Mouse (Mus musculus) hindbrain, embryonic 13.5 days (tissue): ENCODE measurements around the gene Gm29427. TPM values are rescaled to one million over a fixed set of nuclear protein-coding genes. Genes with fewer than 3 reads are reported as not detected.

ENCODE experiments used
- ATAC-seq: fragments of 200-750 bp; cut with Nextera tagmentation; 2 replicates; pipeline ENCODE4 v1.8.0; 2017; ENCODE audit warnings: moderate TSS enrichment; ENCODE audit not compliant: low FRiP score
- H3K27ac ChIP-seq: fragments of 300-500 bp; sonication (generic); 2 replicates; pipeline ENCODE4 v1.5.1; 2015; ENCODE audit warnings: inconsistent platforms, mild to moderate bottlenecking, moderate library complexity
- H3K27me3 ChIP-seq: fragments of 300-500 bp; sonication (generic); 2 replicates; pipeline ENCODE4 v1.6.1; 2015; ENCODE audit warnings: mild to moderate bottlenecking, inconsistent platforms
- H3K36me3 ChIP-seq: fragments of 300-500 bp; sonication (generic); 2 replicates; pipeline ENCODE4 v1.6.1; 2015; ENCODE audit warnings: mild to moderate bottlenecking, inconsistent platforms
- H3K4me1 ChIP-seq: fragments of 300-500 bp; sonication (generic); replicated peaks from 2 replicates; pipeline ENCODE4 v1.6.1; 2015; ENCODE audit warnings: inconsistent platforms
- H3K4me2 ChIP-seq: fragments of 300-500 bp; sonication (generic); 2 replicates; pipeline ENCODE4 v1.6.1; 2015; ENCODE audit warnings: inconsistent platforms, mild to moderate bottlenecking, moderate library complexity
- H3K4me3 ChIP-seq: fragments of 300-500 bp; sonication (generic); 2 replicates; pipeline ENCODE4 v1.5.1; 2015; ENCODE audit warnings: mild to moderate bottlenecking, inconsistent platforms
- H3K9ac ChIP-seq: fragments of 300-500 bp; sonication (generic); 2 replicates; pipeline ENCODE4 v1.6.1; 2015; ENCODE audit warnings: mild to moderate bottlenecking, inconsistent platforms
- H3K9me3 ChIP-seq: fragments of 300-500 bp; sonication (generic); 2 replicates; pipeline ENCODE4 v1.6.1; 2016; ENCODE audit warnings: inconsistent platforms
- WGBS: fragments of 180-500 bp; shearing (Covaris S2); methylation state at CpG from one replicate; pipeline ENCODE4 v1.1.7; 2015; 5-methylcytosine and 5-hydroxymethylcytosine counted together
- polyA plus RNA-seq: library from polyadenylated mRNA; unstranded; fragments of >200 nt; fragmentation: Nextera tagmentation; extraction: Ambion mirVana; gene quantifications from 2 replicates; pipeline ENCODE4 v1.2.1, GENCODE M21; 2015

Gene Gm29427
- polyA plus RNA-seq, 1 experiment from 2014 or later, result 0.16 TPM

DNA sequence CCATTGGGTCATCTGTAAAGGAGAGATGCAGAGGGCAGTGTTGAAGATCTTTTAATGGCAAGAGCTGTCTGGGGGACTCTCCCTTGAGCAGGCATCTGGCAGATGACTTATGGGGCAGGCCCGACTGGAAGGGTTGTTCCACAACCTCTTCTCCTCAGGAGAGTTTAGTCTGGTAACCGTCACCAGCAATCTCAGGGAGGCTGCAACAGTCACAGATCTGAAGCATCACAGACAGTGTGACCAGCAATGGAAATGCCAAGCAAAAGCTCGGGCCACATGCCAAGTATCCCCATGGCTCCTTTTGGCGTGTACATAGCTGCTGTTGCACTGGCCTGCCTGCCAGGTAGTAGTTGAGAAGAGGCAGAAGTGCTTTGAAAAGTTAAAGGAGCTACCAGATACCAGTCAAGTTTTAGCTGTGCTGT, 24.6 kb upstream of the Gm29427 start:
- WGBS, result 76% methylated on average over 4 of the region's 4 CpGs
- H3K27ac ChIP-seq, result no peak overlapping the region
- no peak for ATAC-seq

DNA sequence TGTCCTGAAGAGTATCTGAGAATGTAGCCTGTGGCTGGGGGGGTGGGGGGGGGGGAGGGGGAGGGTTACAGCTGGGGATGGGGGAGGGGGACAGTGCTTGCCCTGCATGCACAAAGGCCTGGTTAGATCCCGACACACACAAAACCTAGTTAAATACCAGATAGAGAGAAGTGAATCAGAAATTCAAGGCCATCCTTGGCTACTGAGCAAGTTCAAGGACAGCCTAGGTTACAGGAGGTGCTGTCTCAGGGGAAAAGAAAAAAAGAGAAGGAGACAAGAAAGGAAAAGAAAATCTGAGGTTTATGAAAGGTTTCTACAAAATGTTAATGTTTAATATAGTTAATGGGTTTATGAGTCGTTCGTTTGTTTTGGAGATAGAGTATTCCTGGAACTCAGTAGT, 24.0 kb upstream of the Gm29427 start:
- H3K9ac ChIP-seq, result no peak overlapping the region
- ATAC-seq, result no peak
- no peak overlapping the region for H3K27ac ChIP-seq
- WGBS, result 81% methylated on average over 3 of the region's 3 CpGs
- H3K4me3 ChIP-seq, result no peak overlapping the region
- no peaks in the 10 kb centered on the region; the same call in 1 of the 2 replicates for H3K4me1 ChIP-seq
- H3K9me3 ChIP-seq, result no peaks in the 10 kb centered on the region
- no peaks in the 10 kb centered on the region for H3K36me3 ChIP-seq
- no peaks in the 10 kb centered on the region for H3K27me3 ChIP-seq
- no peak overlapping the region for H3K4me2 ChIP-seq

More for the DNA sequence above, 24.6 kb upstream of the Gm29427 start:
- Histone ChIP-seq H3K4me1 (no peaks in the 10 kb centered on the region; the same call in 1 of the 2 replicates), H3K9ac (no peak overlapping the region), H3K4me2 (no peak overlapping the region), H3K36me3 (no peaks in the 10 kb centered on the region), H3K9me3 (no peaks in the 10 kb centered on the region), H3K27me3 (no peaks in the 10 kb centered on the region), H3K4me3 (no peak overlapping the region)

DNA sequence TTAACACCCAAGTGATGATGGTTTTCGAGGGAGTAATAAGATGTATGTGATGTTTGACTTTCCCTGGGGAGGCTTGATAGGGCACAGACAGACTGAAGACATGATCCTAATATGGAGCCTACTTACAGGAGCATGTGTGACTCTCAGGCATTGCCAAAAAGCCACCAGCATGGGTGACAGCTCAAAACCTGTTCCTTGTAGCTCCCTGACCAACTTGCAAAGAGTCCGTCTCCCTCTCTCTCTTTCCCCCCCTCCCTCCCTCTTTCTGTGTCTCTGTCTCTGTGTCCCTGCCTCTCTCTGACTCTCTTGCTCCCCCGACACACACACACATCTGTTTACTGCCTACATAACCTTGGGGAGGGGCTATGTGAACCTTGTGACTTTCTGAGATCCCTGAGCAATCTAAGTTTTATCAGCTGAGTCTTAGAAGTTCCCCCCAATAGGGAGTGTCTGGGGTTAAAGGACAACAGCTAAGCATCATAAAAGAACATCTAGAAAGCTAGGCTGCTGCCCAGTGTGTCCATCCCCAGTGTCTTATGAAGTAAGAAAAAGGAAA, 23.0 kb upstream of the Gm29427 start:
- WGBS, result 83% methylated on average over 3 of the region's 3 CpGs
- no peaks in the 10 kb centered on the region for H3K27me3 ChIP-seq
- ATAC-seq, result no peak
- no peak overlapping the region for H3K27ac ChIP-seq
- H3K4me2 ChIP-seq, result no peak overlapping the region
- no peaks in the 10 kb centered on the region; the same call in 1 of the 2 replicates for H3K4me1 ChIP-seq
- H3K36me3 ChIP-seq, result no peaks in the 10 kb centered on the region
- H3K9me3 ChIP-seq, result no peaks in the 10 kb centered on the region
- no peak overlapping the region for H3K9ac ChIP-seq
- H3K4me3 ChIP-seq, result no peak overlapping the region

DNA sequence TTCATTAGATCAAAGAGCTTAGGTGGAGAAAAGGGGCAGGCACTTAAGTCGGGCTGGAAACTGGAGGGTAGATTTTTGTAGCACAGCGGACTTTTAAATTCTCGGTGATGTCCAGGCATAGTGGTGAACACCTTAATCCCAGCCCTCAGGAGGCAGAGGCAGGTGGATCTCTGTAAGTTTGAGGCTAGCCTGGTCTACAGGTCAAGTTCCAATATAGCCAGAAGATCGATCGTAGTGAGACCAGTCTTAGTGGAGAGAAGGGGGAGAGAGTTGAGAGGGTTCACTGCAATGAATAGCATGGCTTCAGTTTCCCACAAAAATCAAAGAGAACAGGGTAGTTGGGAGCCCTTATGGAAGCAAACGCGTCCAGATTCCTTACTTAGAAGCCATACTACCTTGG, 22.3 kb upstream of the Gm29427 start:
- H3K4me1 ChIP-seq, result no peaks in the 10 kb centered on the region; the same call in 1 of the 2 replicates
- H3K9ac ChIP-seq, result no peak overlapping the region
- H3K27ac ChIP-seq, result no peak overlapping the region
- no peaks in the 10 kb centered on the region for H3K9me3 ChIP-seq
- H3K4me3 ChIP-seq, result no peak overlapping the region
- no peak overlapping the region for H3K4me2 ChIP-seq
- WGBS, result 91% methylated on average over 7 of the region's 7 CpGs
- no peaks in the 10 kb centered on the region for H3K27me3 ChIP-seq
- no peaks in the 10 kb centered on the region for H3K36me3 ChIP-seq
- no peak for ATAC-seq

DNA sequence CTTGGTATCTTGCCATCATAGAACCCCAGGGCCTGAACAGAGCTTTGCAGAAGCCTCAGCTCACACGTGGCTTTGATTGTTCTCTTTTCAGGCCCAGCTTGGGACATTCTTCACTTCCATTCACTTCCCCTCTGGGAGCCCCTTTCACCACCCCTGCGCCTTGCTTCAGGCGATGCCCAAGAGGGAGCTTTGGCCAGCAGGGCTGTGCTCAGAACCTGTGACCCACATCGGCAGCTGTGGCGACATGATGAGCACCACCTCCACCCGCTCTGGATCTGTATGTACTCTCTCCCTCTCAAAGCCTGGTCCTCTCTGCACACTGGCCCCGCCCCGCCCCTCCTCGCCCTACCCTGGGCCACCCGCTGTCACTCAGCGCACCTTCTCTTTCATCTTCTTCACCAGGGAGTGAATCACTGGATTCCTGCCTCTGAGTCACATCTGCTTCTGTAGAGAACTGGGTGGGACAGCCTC, 21.8 kb upstream of the Gm29427 start:
- Histone ChIP-seq H3K27ac (no peak overlapping the region), H3K4me3 (no peak overlapping the region), H3K9ac (no peak overlapping the region), H3K36me3 (no peaks in the 10 kb centered on the region), H3K4me1 (no peaks in the 10 kb centered on the region; the same call in 1 of the 2 replicates), H3K4me2 (no peak overlapping the region), H3K27me3 (no peaks in the 10 kb centered on the region), H3K9me3 (no peaks in the 10 kb centered on the region)
- whole genome bisulfite sequencing, result 33% methylated on average over 11 of the region's 11 CpGs
- no peak for ATAC-seq

DNA sequence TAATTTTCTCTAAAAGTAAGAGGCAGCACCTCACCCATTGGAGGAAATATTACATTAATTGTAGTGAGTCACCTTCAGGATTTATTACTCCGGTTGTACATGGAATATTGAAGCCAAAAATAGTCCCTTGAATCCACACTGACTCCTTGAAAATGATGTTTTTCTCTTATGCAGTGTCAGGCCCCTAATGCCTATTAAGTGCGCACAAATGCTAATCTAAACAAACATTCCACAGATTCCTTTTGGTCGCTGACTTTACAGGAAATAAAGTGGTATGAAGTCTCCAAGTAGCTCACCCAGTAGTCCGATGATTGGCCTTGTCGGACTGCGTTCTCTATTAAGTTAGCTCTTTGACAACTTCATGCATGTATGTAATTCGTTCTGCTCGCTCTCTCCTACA, 19.3 kb upstream of the Gm29427 start:
- 81% methylated on average over 8 of the region's 8 CpGs for WGBS
- peaks cover 5% of the 10 kb centered on the region; the same call in 1 of the 2 replicates for H3K4me1 ChIP-seq
- H3K4me3 ChIP-seq, result no peak overlapping the region
- H3K9me3 ChIP-seq, result no peaks in the 10 kb centered on the region
- ATAC-seq, result no peak
- no peak overlapping the region for H3K4me2 ChIP-seq
- no peak overlapping the region for H3K27ac ChIP-seq
- no peaks in the 10 kb centered on the region for H3K27me3 ChIP-seq
- H3K36me3 ChIP-seq, result no peaks in the 10 kb centered on the region
- H3K9ac ChIP-seq, result no peak overlapping the region

DNA sequence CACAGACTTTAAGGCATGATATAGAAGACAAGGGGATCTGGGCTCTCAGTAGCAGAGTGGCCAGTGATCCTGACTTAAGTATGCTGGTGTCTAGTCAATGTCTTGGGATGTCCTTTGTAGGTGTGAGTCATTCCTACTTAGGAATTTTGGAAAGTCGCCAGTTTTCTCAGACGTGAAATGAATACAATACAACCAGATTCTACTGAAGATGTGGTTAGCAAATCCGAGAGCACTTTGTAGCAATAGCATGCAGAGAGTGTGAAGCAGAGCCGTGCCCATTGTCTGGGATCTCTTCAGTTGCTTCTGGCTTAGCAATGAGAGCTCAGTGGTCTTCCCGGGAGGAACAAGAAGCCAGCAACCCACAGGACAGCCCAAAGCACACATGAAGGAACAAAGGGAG, 18.9 kb upstream of the Gm29427 start:
- Histone ChIP-seq H3K9ac (no peak overlapping the region), H3K27me3 (no peaks in the 10 kb centered on the region), H3K27ac (no peak overlapping the region), H3K9me3 (no peaks in the 10 kb centered on the region), H3K4me2 (no peak overlapping the region), H3K36me3 (no peaks in the 10 kb centered on the region), H3K4me1 (peaks cover 5% of the 10 kb centered on the region; the same call in 1 of the 2 replicates), H3K4me3 (no peak overlapping the region)
- ATAC-seq, result no peak
- 66% methylated on average over 5 of the region's 5 CpGs for WGBS

DNA sequence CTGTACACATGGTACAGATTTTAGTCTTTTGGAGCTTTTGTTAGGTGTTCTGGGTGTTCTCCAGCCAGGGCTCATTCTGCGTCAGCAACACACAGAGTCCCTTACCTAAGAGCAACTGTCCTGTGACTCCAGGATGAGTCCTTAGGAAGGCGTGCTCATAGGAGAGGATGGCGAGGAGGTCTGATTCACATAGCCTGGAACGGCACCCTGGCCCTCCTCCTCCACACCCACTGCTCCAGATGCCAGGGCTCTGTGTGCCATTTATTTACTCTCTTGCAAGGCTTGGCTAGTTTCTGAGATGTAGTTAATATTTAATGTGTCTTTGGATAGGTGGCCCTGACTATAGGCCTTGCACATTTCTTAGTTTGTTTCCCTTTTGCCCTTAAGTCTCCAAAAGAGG, 18.1 kb upstream of the Gm29427 start:
- H3K4me3 ChIP-seq, result no peak overlapping the region
- H3K4me1 ChIP-seq, result peaks cover 5% of the 10 kb centered on the region; the same call in 1 of the 2 replicates
- 95% methylated on average over 4 of the region's 4 CpGs for WGBS
- no peak for ATAC-seq
- H3K4me2 ChIP-seq, result no peak overlapping the region
- no peaks in the 10 kb centered on the region for H3K27me3 ChIP-seq
- H3K27ac ChIP-seq, result no peak overlapping the region
- H3K9ac ChIP-seq, result no peak overlapping the region
- H3K9me3 ChIP-seq, result no peaks in the 10 kb centered on the region
- no peaks in the 10 kb centered on the region for H3K36me3 ChIP-seq

DNA sequence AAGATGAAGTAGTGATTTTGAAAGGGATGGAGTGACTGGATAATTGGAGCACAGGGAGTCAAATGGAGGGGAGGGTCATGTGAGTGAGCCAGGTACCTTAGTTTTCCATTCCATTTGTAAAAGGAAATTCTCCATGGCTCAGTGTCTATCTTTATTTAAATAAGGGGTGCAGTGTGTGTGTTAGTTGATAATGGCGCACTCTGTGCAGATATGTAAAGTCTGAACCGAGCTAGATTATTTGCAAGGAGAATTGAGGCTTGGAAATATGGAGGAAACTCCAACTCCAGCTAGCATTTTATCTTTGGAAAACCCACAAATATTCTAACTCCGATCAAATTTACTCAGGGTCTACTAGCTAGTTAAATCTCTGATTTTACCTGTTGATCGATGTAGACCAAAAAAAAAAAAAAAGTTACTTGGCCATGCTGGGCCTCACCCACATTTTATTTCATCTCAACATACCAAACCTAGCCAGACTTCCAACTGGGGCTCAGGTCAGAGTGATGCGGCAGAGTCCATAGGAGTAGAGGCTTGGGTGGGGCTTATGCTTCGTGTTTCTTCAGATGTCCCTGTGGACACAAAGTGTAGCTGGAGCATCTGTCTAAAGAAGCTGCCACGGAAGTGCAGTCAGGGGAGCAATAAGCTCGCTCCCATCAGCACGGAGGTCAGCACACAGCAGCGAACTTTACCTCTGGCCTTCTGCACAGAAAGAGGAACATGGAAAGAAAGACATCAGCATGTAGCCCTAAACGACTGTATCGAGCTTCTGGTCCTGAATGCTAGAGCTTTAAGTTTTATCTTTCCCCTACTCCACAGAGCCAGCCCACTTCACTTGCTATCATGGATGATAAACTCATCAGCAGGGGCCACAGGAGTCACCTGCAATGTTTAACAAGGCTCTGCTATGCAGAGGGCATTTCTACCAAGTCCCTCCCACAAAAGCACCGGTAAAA, 17.4 kb upstream of the Gm29427 start:
- WGBS, result 92% methylated on average over 13 of the region's 13 CpGs
- H3K9ac ChIP-seq, result no peak overlapping the region
- H3K36me3 ChIP-seq, result no peaks in the 10 kb centered on the region
- ATAC-seq, result no peak
- no peaks in the 10 kb centered on the region for H3K9me3 ChIP-seq
- H3K4me3 ChIP-seq, result no peak overlapping the region
- no peaks in the 10 kb centered on the region for H3K27me3 ChIP-seq
- peaks cover 5% of the 10 kb centered on the region; the same call in 1 of the 2 replicates for H3K4me1 ChIP-seq
- H3K4me2 ChIP-seq, result no peak overlapping the region
- no peak overlapping the region for H3K27ac ChIP-seq

DNA sequence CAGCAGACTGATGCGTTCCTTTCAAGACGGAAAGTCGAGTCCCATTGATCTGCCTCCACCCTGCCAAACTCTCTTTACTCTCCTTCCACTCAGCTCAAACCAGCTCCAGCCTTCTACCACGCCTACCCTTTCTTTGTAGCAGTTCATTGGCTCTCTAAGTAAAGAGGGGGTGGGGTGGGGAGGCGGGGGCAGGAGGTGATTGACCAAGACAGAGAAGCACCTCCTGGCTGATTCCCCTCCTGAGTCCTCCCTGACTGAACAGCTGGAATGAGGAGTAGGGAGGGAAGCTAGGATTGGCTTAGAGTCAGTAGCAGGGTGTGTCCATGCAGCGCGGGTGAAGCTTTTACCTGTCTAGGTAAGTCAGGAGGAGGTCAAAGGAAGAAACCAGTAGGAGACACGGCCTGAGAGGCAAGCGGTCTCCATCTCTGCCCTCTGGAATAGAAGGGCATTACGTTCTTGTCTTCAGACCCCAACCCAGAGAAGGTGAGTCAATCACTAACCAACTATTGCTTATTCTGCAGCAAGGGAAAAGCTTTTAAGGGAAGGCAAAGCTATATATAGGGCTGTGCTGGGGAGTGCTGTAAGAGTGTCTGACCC, 16.2 kb upstream of the Gm29427 start, which contains the start of gene AA986860:
Gene AA986860, plus strand, starts transcription at position 236 of the 597 bp plus-strand sequence.
- Histone ChIP-seq H3K4me3 (no peak within 1 kb of the TSS), H3K4me1 (peaks cover 5% of the 10 kb centered on the region; the same call in 1 of the 2 replicates), H3K36me3 (no peaks in the 10 kb centered on the region), H3K4me2 (peak within 1 kb of the TSS; percentile 26; the same call in 1 of the 2 replicates), H3K9me3 (no peaks in the 10 kb centered on the region), H3K27ac (no peak within 1 kb of the TSS), H3K27me3 (no peaks in the 10 kb centered on the region), H3K9ac (no peak within 1 kb of the TSS)
- 7% methylated on average over 10 of the region's 10 CpGs for WGBS
- no peak for ATAC-seq

DNA sequence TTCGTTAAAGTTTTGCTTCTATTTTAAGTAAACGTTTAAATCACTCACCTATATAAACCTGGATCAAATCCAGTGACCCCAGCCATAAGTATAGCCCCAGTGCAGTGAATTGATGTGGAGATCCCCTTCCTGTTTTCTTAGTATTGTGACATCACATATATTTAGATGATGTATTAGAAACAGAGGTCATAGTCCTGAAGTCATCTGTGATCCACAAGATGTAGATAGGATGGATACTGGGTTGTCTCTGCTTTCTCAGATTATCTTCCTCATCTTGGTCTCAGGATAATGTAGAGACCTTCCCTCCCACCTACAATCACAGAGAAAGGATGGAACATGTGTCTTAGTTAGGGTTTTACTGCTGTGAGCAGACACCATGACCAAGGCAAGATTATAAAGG, 13.6 kb upstream of the Gm29427 start, which contains the start of gene Pfkfb2:
Gene Pfkfb2, minus strand, starts transcription at position 101 of the 400 bp plus-strand sequence.
- Histone ChIP-seq H3K27ac (no peak within 1 kb of the TSS), H3K27me3 (no peaks in the 10 kb centered on the region), H3K4me3 (no peak within 1 kb of the TSS), H3K36me3 (no peaks in the 10 kb centered on the region), H3K4me2 (no peak within 1 kb of the TSS), H3K9me3 (no peaks in the 10 kb centered on the region), H3K4me1 (peaks cover 10% of the 10 kb centered on the region), H3K9ac (no peak within 1 kb of the TSS)
- 88% methylated on average over 2 of the region's 2 CpGs for WGBS
- no peak for ATAC-seq

DNA sequence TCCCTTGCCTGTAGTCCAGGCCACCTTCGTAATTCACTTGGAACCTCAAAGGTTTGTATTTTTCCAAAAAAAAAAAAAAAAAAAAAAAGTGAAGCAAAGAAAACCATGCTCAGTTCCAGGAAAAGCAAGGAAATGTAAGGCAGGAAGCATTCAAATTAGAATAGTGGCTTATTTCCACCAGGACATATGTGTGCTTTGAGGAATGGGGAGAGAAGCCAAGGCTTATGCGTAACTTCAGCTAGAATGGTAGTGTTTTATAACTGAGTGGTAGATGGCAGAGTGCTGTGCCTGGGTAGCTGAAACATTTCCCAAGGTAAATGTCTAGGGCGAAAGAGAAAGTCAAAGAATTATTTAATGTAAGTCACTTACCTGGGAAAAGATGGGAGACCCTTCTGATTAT, 13.1 kb upstream of the Gm29427 start:
- Histone ChIP-seq H3K9me3 (no peaks in the 10 kb centered on the region), H3K4me3 (no peak overlapping the region), H3K27ac (no peak overlapping the region), H3K36me3 (no peaks in the 10 kb centered on the region), H3K27me3 (no peaks in the 10 kb centered on the region), H3K4me2 (no peak overlapping the region), H3K4me1 (peaks cover 10% of the 10 kb centered on the region), H3K9ac (no peak overlapping the region)
- no peak for ATAC-seq
- 92% methylated on average over 3 of the region's 3 CpGs for WGBS
